Mouse (Mus musculus) liver, adult 2 months (tissue): ENCODE data around the gene Acvr1.

Experiments used
- CTCF ChIP-seq: fragments of 200-500 bp; IDR thresholded peaks from 2 replicates; pipeline ENCODE4 v1.5.1; 2011; ENCODE audit warnings: low read depth, low read length, control low read depth
- POLR2A ChIP-seq: fragments of 200-500 bp; IDR thresholded peaks from 2 replicates; pipeline ENCODE4 v1.6.1; 2011; ENCODE audit warnings: low read length, control low read depth; ENCODE audit not compliant: insufficient read depth; ENCODE audit errors: extremely low read depth

- TF ChIP-seq POLR2A (no peak), CTCF (no peak)
These were observed 46.2 kb downstream of the Acvr1 start for GRCm38 (mm10) chr2:58520727-58521126.
